Mouse (Mus musculus) kidney, adult 2 months (tissue): ENCODE measurements around the gene Upk3bl.

Experiments
- CTCF ChIP-seq: fragments of 200-500 bp; conservative IDR thresholded peaks from 2 replicates; pipeline ENCODE4 v1.5.1; 2011; ENCODE audit warnings: low read depth, mild to moderate bottlenecking, control low read depth, low read length, moderate library complexity, mixed read lengths; ENCODE audit not compliant: insufficient read depth, insufficient read length
- POLR2A ChIP-seq: fragments of 200-500 bp; IDR thresholded peaks from one replicate; pipeline ENCODE4 v1.6.1; 2011; ENCODE audit warnings: low read depth, low read length, control low read depth

DNA sequence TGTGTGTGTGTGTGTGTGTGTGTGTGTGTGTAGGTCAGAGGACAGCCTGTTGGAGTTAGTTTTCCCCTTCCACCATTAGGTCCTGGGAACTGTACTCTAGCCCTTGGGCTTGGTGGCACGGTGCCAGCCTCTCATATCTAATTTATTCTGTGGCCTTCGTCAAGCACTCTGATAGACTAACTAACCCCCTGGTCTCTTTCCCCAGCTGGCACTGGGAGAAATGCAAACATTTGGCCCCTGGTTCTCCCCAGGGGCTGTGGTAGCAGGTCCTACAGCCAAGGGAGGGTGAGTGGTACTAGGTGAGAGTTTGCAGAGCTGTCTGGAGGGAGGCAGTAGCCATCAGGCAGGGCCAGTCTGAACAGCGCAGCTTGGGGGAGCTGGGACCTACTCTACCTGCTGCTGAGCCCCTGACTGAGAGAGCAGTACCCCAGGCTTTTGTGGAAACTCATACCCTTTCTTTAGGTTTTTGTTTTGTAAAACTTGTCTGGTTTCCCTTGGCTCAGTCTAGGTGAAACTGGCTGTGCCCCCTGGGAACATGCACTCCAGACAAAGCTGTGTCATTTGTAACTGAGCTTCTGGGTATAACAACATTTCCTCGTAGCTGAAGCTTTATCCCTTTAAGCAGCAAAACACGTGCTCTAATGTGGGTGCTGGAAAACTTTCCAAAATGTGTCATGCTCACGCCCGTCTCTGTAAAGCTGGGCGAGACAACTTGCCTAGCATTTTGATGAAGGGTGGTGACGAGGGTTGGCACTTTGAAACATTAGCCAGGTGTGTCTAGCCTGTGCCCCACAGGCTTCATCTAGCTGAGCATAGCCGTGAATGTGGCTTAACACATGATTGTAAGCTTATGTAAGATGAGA, 38.0 kb upstream of the Upk3bl start:
- TF ChIP-seq CTCF, result no peak
- no peak for TF ChIP-seq POLR2A
